Mouse (Mus musculus) ovary, postnatal 36 days (tissue): ENCODE measurements around the gene Elavl1.
"Not testable (repeated sequence)": the region's sequence is repeated elsewhere in the genome, so short reads cannot be mapped to it uniquely, and the experiment has no call there.

Experiments used
- DNase-seq: peaks from one replicate; pipeline ENCODE4 v3.0.0; 2022; ENCODE audit warnings: low spot score, mixed read lengths

Gene Elavl1

GRCm38 (mm10) chr8:4324983-4325750, at the start of gene Elavl1, which contains the start of gene Ccl25:
TSS of gene Elavl1 (minus strand) at chr8:4325413.
TSS of gene Ccl25 (plus strand) at chr8:4325210.
- peak; percentile 97 for DNase-seq

- no peak for DNase-seq
Observed at GRCm38 (mm10) chr8:4372657-4373056, 47.4 kb upstream of the Elavl1 start.

GRCm38 (mm10) chr8:4370078-4370477, 44.9 kb upstream of the Elavl1 start:
- DNase-seq: no peak

GRCm38 (mm10) chr8:4368470-4368869, 43.3 kb upstream of the Elavl1 start:
- DNase-seq: no peak

GRCm38 (mm10) chr8:4367808-4368207, 42.6 kb upstream of the Elavl1 start:
- DNase-seq: no peak

- DNase-seq: no peak
Observed at GRCm38 (mm10) chr8:4366189-4366588, 41.0 kb upstream of the Elavl1 start.

- no peak for DNase-seq
Observed at GRCm38 (mm10) chr8:4360922-4361321, 35.7 kb upstream of the Elavl1 start.

GRCm38 (mm10) chr8:4359362-4359761, 34.1 kb upstream of the Elavl1 start:
- no peak for DNase-seq

- no peak for DNase-seq
Observed at GRCm38 (mm10) chr8:4355455-4355854, 30.2 kb upstream of the Elavl1 start.

GRCm38 (mm10) chr8:4354516-4354915, 29.3 kb upstream of the Elavl1 start:
- no peak for DNase-seq

- no peak for DNase-seq
Observed at GRCm38 (mm10) chr8:4353741-4354140, 28.5 kb upstream of the Elavl1 start.

GRCm38 (mm10) chr8:4352562-4352961, 27.3 kb upstream of the Elavl1 start:
- DNase-seq: not testable (repeated sequence)

GRCm38 (mm10) chr8:4350618-4351017, 25.4 kb upstream of the Elavl1 start:
- DNase-seq: no peak

- DNase-seq: no peak
Observed at GRCm38 (mm10) chr8:4349335-4349734, 24.1 kb upstream of the Elavl1 start.

- no peak for DNase-seq
Observed at GRCm38 (mm10) chr8:4348275-4348674, 23.1 kb upstream of the Elavl1 start.

- DNase-seq: no peak
Observed at GRCm38 (mm10) chr8:4347661-4348060, 22.4 kb upstream of the Elavl1 start.

GRCm38 (mm10) chr8:4340207-4340606, 15.0 kb upstream of the Elavl1 start:
- DNase-seq: no peak

GRCm38 (mm10) chr8:4335678-4336077, 10.5 kb upstream of the Elavl1 start:
- DNase-seq: no peak

GRCm38 (mm10) chr8:4333966-4334365, 8.8 kb upstream of the Elavl1 start:
- DNase-seq: no peak

- no peak for DNase-seq
Observed at GRCm38 (mm10) chr8:4329000-4329399, 3.8 kb upstream of the Elavl1 start.

- DNase-seq: no peak
Observed at GRCm38 (mm10) chr8:4325751-4326036, 481 bp upstream of the Elavl1 start.

GRCm38 (mm10) chr8:4324525-4324924, 688 bp downstream of the Elavl1 start:
- DNase-seq: no peak

GRCm38 (mm10) chr8:4323917-4324316, 1.3 kb downstream of the Elavl1 start:
- no peak for DNase-seq

GRCm38 (mm10) chr8:4322470-4322869, 2.7 kb downstream of the Elavl1 start:
- peak; percentile 70 for DNase-seq
